Mouse (Mus musculus): Measurements from ENCODE around the gene Phf20.

The Phf20 gene

DNA sequence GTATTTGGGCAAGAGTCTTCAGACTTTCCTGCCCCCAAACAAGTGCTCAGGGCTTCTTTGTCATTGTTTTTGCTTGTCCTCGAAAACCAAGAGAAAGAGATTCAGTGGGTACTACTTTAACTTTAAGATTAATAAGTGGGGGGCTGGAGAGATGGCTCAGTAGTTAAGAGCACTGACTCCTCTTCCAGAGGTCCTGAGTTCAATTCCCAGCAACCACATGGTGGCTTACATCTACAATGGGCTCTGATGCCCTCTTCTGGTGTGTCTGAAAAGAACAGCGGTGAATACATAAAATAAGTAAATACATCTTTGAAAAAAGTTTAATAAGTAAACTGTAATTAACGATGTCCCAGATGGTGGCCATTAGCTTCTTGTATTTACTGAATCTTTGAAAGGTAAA lies 116.9 kb downstream of the Phf20 start:
- DNase-seq (ENCODE audit: low spot score): no peak

DNA sequence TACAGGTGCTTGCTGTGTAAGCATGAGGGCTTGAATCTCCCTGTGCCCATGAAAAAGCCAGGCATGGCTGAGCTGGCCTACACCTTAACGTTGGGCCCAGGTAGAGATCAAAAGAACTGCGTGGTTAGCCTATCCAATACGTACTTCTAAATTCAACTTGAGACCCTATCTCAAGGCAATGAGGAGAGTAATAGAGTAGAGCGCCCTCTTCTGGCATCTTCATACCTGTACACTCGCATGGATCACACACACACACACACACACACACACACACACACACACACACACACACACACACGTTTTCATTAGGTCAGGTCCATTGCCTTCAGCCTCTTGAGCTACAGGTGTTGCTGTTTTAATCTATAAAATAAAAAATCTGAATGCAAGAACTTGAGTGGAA lies 118.5 kb downstream of the Phf20 start:
- no peak for DNase-seq (ENCODE audit: low spot score)

DNA sequence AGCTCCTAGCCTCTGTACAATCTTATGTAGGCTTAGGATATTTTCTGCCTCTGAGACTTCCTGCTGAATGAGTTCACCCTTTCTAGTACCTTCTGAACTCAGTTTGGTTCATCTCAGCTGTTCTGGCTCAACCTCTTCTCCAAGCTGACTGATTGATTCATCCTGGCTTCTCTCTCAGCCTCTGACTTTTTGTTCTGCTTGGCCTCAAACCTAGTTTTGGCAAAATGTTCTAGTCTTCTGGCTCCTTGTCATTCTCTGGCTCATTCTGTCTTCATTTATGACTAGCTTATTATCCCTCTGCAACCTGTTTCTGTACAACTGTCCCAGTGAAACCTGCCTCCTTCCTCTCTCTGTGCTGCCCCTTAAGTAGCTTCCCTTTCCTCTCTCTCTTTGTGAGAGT lies 122.2 kb downstream of the Phf20 start:
- DNase-seq (ENCODE audit: low spot score): no peak

DNA sequence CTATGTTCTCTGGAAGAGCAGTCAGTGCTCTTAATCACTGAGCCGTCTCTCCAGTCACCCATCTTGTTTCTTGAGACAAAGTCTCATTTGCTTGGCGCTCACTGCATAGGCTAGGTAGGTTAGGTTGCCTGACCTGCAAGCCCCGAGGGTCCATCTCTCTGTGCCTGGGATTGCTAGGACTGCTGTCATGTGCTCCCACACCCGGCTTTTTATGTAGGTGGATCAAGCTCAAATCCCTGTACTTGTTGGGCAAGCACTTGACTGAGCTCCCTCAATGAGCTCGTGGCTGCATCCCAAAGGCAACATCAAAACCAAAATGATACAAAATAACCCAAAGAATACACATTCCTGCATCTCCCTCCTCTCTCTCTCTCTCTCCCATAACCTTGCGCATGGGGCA lies 125.3 kb downstream of the Phf20 start:
- no peak for DNase-seq (ENCODE audit: low spot score)

DNA sequence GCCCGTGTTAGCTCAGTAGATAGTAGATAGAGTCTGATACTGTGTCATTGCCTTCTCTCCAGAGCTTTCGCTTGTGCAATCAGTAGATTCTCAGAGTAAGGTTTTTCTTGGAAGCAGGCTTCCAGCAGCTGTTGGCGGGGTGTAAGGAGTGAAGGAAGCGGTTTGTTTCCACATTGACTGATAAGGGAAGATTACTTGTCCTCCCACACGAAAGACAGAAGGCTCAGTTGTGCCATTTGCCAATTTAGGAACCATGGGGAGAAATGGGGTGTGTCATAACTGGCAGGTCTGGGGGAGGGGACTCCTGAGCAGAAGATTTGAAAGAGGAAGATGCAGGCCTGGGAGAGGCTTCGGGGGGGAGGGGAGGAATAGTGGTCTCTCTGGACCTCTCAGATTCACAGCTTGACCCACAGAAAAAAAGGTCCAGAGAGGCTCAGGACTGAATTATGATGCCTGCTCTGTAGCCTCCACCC lies 127.9 kb downstream of the Phf20 start:
- DNase-seq (ENCODE audit: low spot score): no peak

- DNase-seq (ENCODE audit: low spot score): no peak
Observed at GRCm38 (mm10) chr2:156324681-156325080, 128.4 kb downstream of the Phf20 start.

DNA sequence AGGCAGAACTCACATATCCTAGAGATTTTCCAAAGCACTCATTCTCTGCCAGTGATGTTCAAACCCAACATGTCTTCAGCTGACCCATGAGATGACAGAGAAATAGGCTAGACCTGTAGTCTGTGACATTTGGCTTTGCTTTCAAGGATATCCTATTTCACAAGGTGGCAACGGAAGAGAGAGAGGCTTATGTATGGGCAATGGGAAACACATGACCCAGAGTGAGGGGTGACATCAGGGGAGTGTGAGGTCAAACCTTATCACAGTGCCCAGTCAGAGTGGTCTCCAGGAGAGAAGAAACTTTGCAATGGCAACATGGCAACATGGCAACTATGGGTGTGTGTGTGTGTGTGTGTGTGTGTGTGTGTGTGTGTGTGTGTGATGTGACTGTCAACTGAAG lies 134.4 kb downstream of the Phf20 start:
- no peak for DNase-seq (ENCODE audit: low spot score)

DNA sequence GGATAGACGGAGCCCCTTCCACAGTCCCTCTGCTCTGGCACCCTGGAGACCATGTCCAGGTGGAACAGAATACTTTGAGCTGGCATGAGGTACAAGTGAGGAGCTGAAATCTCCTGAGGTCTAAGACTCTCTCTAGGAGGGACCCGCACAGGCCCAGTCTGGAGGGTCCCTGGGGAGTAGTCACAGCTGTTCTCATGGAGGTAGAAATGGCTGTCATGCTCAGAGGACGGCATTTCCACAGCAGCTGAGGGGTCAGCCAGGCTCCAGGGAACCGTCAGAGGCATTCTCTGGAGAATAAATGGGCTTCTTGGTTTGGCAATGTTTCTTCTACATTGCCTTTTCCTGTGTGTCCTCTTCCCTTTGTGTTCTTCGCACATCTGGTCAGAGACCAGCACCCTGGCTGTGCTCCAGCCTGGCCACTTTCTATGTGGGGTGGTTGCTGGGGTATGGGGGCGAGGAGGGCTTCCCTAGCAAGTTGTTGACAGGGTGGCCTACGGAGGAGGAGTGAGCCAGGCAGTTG lies 135.2 kb downstream of the Phf20 start:
- DNase-seq (ENCODE audit: low spot score): no peak

- DNase-seq (ENCODE audit: low spot score): no peak
Observed at GRCm38 (mm10) chr2:156340078-156340477, 143.8 kb downstream of the Phf20 start.

- DNase-seq (ENCODE audit: low spot score): no peak
Observed at GRCm38 (mm10) chr2:156344775-156345532, 148.7 kb downstream of the Phf20 start.

GRCm38 (mm10) chr2:156348812-156349211 lies 152.5 kb downstream of the Phf20 start:
- no peak for DNase-seq (ENCODE audit: low spot score)

- no peak for DNase-seq (ENCODE audit: low spot score)
Observed at GRCm38 (mm10) chr2:156349286-156349848, 153.1 kb downstream of the Phf20 start.

DNA sequence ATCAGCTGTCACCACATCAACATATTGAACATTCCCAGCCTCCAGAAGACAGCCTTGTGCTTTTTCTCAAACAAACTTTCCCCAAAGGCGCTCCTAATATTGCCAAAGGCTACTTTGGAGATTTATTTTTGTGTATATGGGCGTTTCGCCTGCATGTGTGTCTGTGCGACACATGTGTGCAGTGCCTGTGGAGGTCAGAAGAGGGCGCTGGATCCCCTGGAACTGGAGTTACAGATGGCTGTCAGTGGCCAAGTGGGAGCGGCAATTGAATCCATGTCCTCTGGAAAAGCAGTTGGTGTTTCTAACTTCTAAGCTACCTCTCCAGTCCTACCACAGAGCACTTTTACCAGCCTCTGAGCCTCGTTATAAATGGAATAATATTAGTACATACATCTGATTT lies 155.0 kb downstream of the Phf20 start:
- no peak for DNase-seq (ENCODE audit: low spot score)

DNA sequence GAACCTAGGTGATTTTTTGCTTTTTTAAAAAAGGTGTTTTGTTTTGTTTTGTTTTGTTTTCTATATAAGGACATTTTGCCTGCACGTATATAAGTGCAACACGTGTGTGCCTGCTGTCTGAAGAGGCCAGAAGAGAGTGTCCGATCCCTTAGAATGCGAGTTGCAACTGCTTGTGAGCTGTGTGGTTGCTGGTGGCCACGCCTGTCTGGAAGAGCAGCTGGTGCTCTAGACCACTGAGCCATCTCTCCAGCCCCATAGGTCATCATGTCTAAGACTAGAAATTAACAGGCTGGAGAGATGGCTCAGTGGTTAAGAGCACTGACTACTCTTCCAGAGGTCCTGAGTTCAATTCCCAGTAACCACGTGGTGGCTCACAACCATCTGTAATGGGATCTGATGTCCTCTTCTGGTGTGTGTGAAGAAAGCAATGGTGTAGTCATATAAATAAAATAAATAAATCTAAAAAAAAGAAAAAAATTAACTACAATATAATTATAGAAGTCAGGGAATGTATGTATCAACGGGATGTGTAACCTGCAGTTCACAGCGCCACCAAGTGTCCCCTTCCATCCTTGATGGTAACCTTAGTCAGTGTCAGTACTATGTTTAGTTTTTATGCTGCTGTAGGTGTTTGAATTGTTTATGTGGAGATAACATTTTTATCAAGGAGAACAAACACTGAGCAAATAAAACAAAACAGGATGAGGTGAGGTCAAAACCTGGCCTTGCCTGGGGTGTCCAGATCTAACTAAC lies 156.3 kb downstream of the Phf20 start:
- DNase-seq (ENCODE audit: low spot score): no peak

- DNase-seq (ENCODE audit: low spot score): no peak
Observed at GRCm38 (mm10) chr2:156353265-156353692, 157.0 kb downstream of the Phf20 start.

GRCm38 (mm10) chr2:156356031-156356430 lies 159.8 kb downstream of the Phf20 start:
- no peak for DNase-seq (ENCODE audit: low spot score)
